In the genomic region with DNA sequence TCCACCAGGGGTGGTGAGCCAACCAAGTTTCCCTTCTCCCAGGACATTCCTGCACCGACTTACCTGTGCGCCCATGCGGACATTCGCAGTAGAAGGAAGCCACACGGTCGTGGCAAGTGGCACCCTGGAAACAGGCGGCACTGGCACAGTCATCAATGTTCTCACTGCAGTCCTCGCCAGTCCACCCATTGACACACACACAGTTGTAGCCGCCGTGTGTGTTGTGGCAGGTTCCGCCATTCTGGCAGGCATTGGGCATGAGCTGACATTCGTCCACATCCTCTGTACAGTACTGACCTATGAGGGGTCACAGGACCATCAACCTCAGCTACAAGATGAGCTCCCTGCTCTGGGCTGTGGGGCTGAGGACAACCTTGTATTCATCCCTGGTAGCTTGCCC, we compare ENCODE assay signal across 22 mouse cellular contexts. TPM values are rescaled to one million over a fixed set of nuclear protein-coding genes. Genes with fewer than 3 reads are reported as not detected.
DNase-seq lines count a peak whose midpoint lies in the region; ATAC-seq and TF ChIP-seq lines count a peak whose summit lies in the region.
"Had no signal": no experiment of that assay in that cellular context is flagged by ENCODE, and none has a peak within 500 bp of the region (broad histone marks: within the 10 kb centered on the region; RNA-seq: fewer than 3 reads in every experiment).

No protein-coding gene starts in this region.

- H3K9ac ChIP-seq in heart, embryonic 15.5 days, result no peak overlapping the region
- H3K9ac ChIP-seq in kidney, postnatal 0 days (ENCODE audit: low read depth, low read length), result no peak overlapping the region
- H3K9ac ChIP-seq in neural tube, embryonic 13.5 days, result no peak overlapping the region
- H3K9ac ChIP-seq: limb, embryonic 12.5 days; liver, postnatal 0 days had no signal

- intact Hi-C loops in heart, postnatal 14 days (cut with DNase I), result no loop called here

- TF ChIP-seq CTCF in kidney, postnatal 0 days (IDR thresholded peaks at IDR 0.05; ENCODE audit: low read depth), result no peak

- no peak for DNase-seq in heart, postnatal 14 days
- DNase-seq in kidney, postnatal 0 days (ENCODE audit: low spot score), result no peak
- DNase-seq in kidney, postnatal 25 days, result no peak
- DNase-seq in neural tube, embryonic 10.5 days (ENCODE audit: extremely low spot score, low spot score), result no peak
- DNase-seq in gastrocnemius, postnatal 10 days, result no peak
- DNase-seq: adrenal gland, adult 2 months; cerebellum, adult 11 months; cerebellum, postnatal 10 days; heart, adult 18-20 months; kidney, adult 11 months; kidney, postnatal 36 days; layer of hippocampus, postnatal 36 days; liver, postnatal 0 days; lung, postnatal 36 days; right cerebral cortex, postnatal 14 days had no signal

- H3K27me3 ChIP-seq in heart, embryonic 15.5 days, result no peaks in the 10 kb centered on the region
- no peaks in the 10 kb centered on the region for H3K27me3 ChIP-seq in kidney, postnatal 0 days (ENCODE audit: insufficient read depth, low read length)
- no peaks in the 10 kb centered on the region for H3K27me3 ChIP-seq in neural tube, embryonic 13.5 days
- H3K27me3 ChIP-seq: limb, embryonic 12.5 days had no signal

- peaks cover 32% of the 10 kb centered on the region for H3K4me1 ChIP-seq in heart, embryonic 15.5 days (replicated peaks)
- peaks cover 42% of the 10 kb centered on the region for H3K4me1 ChIP-seq in kidney, postnatal 0 days (replicated peaks; ENCODE audit: insufficient read depth, low read length)
- peaks cover 97% of the 10 kb centered on the region for H3K4me1 ChIP-seq in neural tube, embryonic 13.5 days (replicated peaks)

- H3K27ac ChIP-seq in heart, embryonic 15.5 days, result 0 out of 2 replicates have a peak overlapping the region, but pooled peaks have one; percentile 35
- H3K27ac ChIP-seq in kidney, postnatal 0 days, result peak overlapping the region; percentile 74; the same call in 1 of the 2 replicates
- H3K27ac ChIP-seq in neural tube, embryonic 13.5 days (replicated peaks), result peak overlapping the region; percentile 94; the same call in 1 of the 2 replicates
- H3K27ac ChIP-seq: embryonic facial prominence, embryonic 10.5 days; limb, embryonic 12.5 days had no signal

- no peak for ATAC-seq in heart, embryonic 15.5 days (replicated peaks; ENCODE audit: insufficient number of reproducible peaks, insufficient read depth, low FRiP score, low read depth)
- ATAC-seq in kidney, postnatal 0 days (replicated peaks; ENCODE audit: low FRiP score, low read depth), result no peak
- ATAC-seq in neural tube, embryonic 13.5 days (ENCODE audit: low read depth), result no peak

- no peak overlapping the region for H3K4me2 ChIP-seq in heart, embryonic 15.5 days
- H3K4me2 ChIP-seq in kidney, postnatal 0 days (ENCODE audit: low read length), result no peak overlapping the region
- H3K4me2 ChIP-seq in neural tube, embryonic 13.5 days, result no peak overlapping the region
- H3K4me2 ChIP-seq: limb, embryonic 12.5 days; liver, embryonic 11.5 days had no signal

- H3K4me3 ChIP-seq in heart, embryonic 15.5 days, result no peak overlapping the region
- H3K4me3 ChIP-seq in kidney, postnatal 0 days (replicated peaks; ENCODE audit: low read depth, low read length), result no peak overlapping the region
- H3K4me3 ChIP-seq in neural tube, embryonic 13.5 days, result no peak overlapping the region
- H3K4me3 ChIP-seq: embryonic facial prominence, embryonic 10.5 days; limb, embryonic 12.5 days; megakaryocyte, embryonic 14.5 days had no signal

- H3K36me3 ChIP-seq in heart, embryonic 15.5 days, result peaks cover 42% of the 10 kb centered on the region
- peaks cover 65% of the 10 kb centered on the region for H3K36me3 ChIP-seq in kidney, postnatal 0 days (ENCODE audit: insufficient read depth, low read length)
- peaks cover 62% of the 10 kb centered on the region for H3K36me3 ChIP-seq in neural tube, embryonic 13.5 days

- H3K9me3 ChIP-seq in heart, embryonic 15.5 days (replicated peaks), result no peaks in the 10 kb centered on the region
- no peaks in the 10 kb centered on the region for H3K9me3 ChIP-seq in kidney, postnatal 0 days (replicated peaks; ENCODE audit: low read length)
- H3K9me3 ChIP-seq in neural tube, embryonic 13.5 days, result no peaks in the 10 kb centered on the region
- H3K9me3 ChIP-seq: embryonic facial prominence, embryonic 10.5 days; limb, embryonic 12.5 days; megakaryocyte, embryonic 14.5 days had no signal

- WGBS in heart, embryonic 15.5 days, result 91% methylated on average over 12 of the region's 12 CpGs
- WGBS in kidney, postnatal 0 days, result 77% methylated on average over 12 of the region's 12 CpGs
- 93% methylated on average over 12 of the region's 12 CpGs for WGBS in neural tube, embryonic 13.5 days

RNA-seq across cellular contexts. Expression of gene Notch1, which starts 35.6 kb away (rescaled TPM):
- polyA plus RNA-seq in heart, embryonic 15.5 days (2015; fragmentation: Nextera tagmentation; extraction: Ambion mirVana), result 10.8 and 24.2 TPM in 2 replicates
- 10 to 100 TPM; 43.8 to 49.4 TPM for total RNA-seq in heart, postnatal 14 days (2021)
- 12.1 and 12.9 TPM in 2 replicates for polyA plus RNA-seq in kidney, postnatal 0 days (2015; fragmentation: Nextera tagmentation; extraction: Ambion mirVana)
- polyA plus RNA-seq in neural tube, embryonic 13.5 days (2015; fragmentation: Nextera tagmentation; extraction: Ambion mirVana), result 19.3 and 20.5 TPM in 2 replicates
- 10 to 100 TPM; 22.5 to 33.5 TPM for total RNA-seq in gastrocnemius, postnatal 10 days (2021)
- total RNA-seq: MEL had no signal

RNA-seq across cellular contexts. Expression of gene Sec16a, which starts 35.9 kb away (rescaled TPM):
- polyA plus RNA-seq in heart, embryonic 15.5 days (2015; fragmentation: Nextera tagmentation; extraction: Ambion mirVana), result 10.5 and 14.5 TPM in 2 replicates
- 10 to 100 TPM; 37.4 to 40.5 TPM for total RNA-seq in heart, postnatal 14 days (2021)
- 16.4 and 16.6 TPM in 2 replicates for polyA plus RNA-seq in kidney, postnatal 0 days (2015; fragmentation: Nextera tagmentation; extraction: Ambion mirVana)
- 18.4 and 20.7 TPM in 2 replicates for polyA plus RNA-seq in neural tube, embryonic 13.5 days (2015; fragmentation: Nextera tagmentation; extraction: Ambion mirVana)
- 10 to 100 TPM; 26.3 to 36.5 TPM for total RNA-seq in gastrocnemius, postnatal 10 days (2021)

Comparison
In these comparisons a context has a peak if more than half of its experiments do, and no peak if none do; other contexts are left out.
1. H3K27ac ChIP-seq: peak in every context shown above with its lines; median percentile 94 in neural tube, embryonic 13.5 days; 74 in kidney, postnatal 0 days; 35 in heart, embryonic 15.5 days.